18 mouse cellular contexts compared by ENCODE assay signal in the genomic region with DNA sequence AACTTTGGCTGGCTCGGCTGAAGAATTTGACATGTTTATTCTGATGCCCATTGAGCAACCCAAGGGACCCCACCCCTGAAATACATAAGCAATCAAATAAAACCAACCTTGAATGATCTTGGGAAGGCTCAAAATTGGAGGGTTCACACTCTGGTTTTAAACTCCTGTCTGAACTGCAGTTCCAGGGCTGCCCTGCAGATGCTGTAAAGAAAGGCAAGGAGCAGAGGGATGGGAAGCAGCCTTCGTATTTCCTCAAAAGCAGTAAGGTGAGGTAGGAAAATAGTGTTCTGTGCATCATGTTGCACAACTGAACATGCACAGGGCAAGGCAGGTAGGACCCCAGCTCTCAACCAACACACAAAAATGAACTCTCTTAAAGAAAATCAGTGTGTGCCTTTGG.
DNase-seq lines count a peak whose midpoint lies in the region; ATAC-seq and TF ChIP-seq lines count a peak whose summit lies in the region.
"Had no signal": no experiment of that assay in that cellular context is flagged by ENCODE, and none has a peak within 500 bp of the region (broad histone marks: within the 10 kb centered on the region; RNA-seq: fewer than 3 reads in every experiment).

No protein-coding gene starts in this region.

- H3K27me3 ChIP-seq in intestine, postnatal 0 days (replicated peaks; ENCODE audit: control insufficient read depth, insufficient read depth, low read length): no peaks in the 10 kb centered on the region
- H3K27me3 ChIP-seq in intestine, embryonic 15.5 days (replicated peaks): no peaks in the 10 kb centered on the region
- H3K27me3 ChIP-seq in lung, postnatal 0 days (replicated peaks; ENCODE audit: insufficient read depth, low read length): no peaks in the 10 kb centered on the region
- H3K27me3 ChIP-seq: embryonic facial prominence, embryonic 12.5 days; heart, embryonic 15.5 days had no signal

- no peak overlapping the region for H3K9ac ChIP-seq in intestine, postnatal 0 days (ENCODE audit: low read depth, low read length)
- no peak overlapping the region for H3K9ac ChIP-seq in intestine, embryonic 15.5 days
- no peak overlapping the region for H3K9ac ChIP-seq in lung, postnatal 0 days (replicated peaks; ENCODE audit: low read depth)
- H3K9ac ChIP-seq: embryonic facial prominence, embryonic 12.5 days; heart, embryonic 15.5 days had no signal

- no peak for TF ChIP-seq POLR2A in cortical plate, adult 2 months (IDR thresholded peaks at IDR 0.05; ENCODE audit: extremely low read depth, insufficient read depth, low read length)

- H3K9me3 ChIP-seq in intestine, postnatal 0 days (ENCODE audit: control insufficient read depth): no peaks in the 10 kb centered on the region
- no peaks in the 10 kb centered on the region for H3K9me3 ChIP-seq in intestine, embryonic 15.5 days
- H3K9me3 ChIP-seq in lung, postnatal 0 days (ENCODE audit: low read length): no peaks in the 10 kb centered on the region
- H3K9me3 ChIP-seq: embryonic facial prominence, embryonic 12.5 days; heart, embryonic 15.5 days had no signal

- no peaks in the 10 kb centered on the region for H3K36me3 ChIP-seq in intestine, postnatal 0 days (ENCODE audit: control insufficient read depth, insufficient read depth)
- H3K36me3 ChIP-seq in intestine, embryonic 15.5 days: no peaks in the 10 kb centered on the region
- H3K36me3 ChIP-seq in lung, postnatal 0 days (ENCODE audit: insufficient read depth, low read length): no peaks in the 10 kb centered on the region
- H3K36me3 ChIP-seq: embryonic facial prominence, embryonic 12.5 days; heart, embryonic 15.5 days had no signal

- no peak for ATAC-seq in intestine, postnatal 0 days
- ATAC-seq in intestine, embryonic 15.5 days: no peak
- ATAC-seq in lung, postnatal 0 days: no peak
- ATAC-seq: forebrain, embryonic 16.5 days; hindbrain, embryonic 16.5 days had no signal

- H3K27ac ChIP-seq in intestine, postnatal 0 days (ENCODE audit: low read depth, low read length): no peak overlapping the region
- H3K27ac ChIP-seq in intestine, embryonic 15.5 days: no peak overlapping the region
- H3K27ac ChIP-seq in lung, postnatal 0 days (ENCODE audit: low read length): no peak overlapping the region
- H3K27ac ChIP-seq in cortical plate, adult 2 months (ENCODE audit: insufficient read depth, low read length): no peak overlapping the region
- H3K27ac ChIP-seq: embryonic facial prominence, embryonic 12.5 days; heart, adult 2 months; heart, embryonic 15.5 days had no signal

- TF ChIP-seq CTCF in intestine, postnatal 0 days (IDR thresholded peaks at IDR 0.05; ENCODE audit: low read depth): peak; percentile 42
- TF ChIP-seq CTCF in lung, postnatal 0 days (IDR thresholded peaks at IDR 0.05): 0 out of 2 replicates have a peak, but pooled peaks have one; percentile 9
- TF ChIP-seq CTCF in cortical plate, adult 2 months (IDR thresholded peaks at IDR 0.05; ENCODE audit: extremely low read depth, insufficient read depth, low read length): 0 out of 2 replicates have a peak, but pooled peaks have one; percentile 7

- no peak overlapping the region for H3K4me3 ChIP-seq in intestine, postnatal 0 days (ENCODE audit: low read depth, low read length)
- H3K4me3 ChIP-seq in intestine, embryonic 15.5 days (replicated peaks): no peak overlapping the region
- no peak overlapping the region for H3K4me3 ChIP-seq in lung, postnatal 0 days (ENCODE audit: low read depth, low read length)
- H3K4me3 ChIP-seq in cortical plate, adult 2 months (ENCODE audit: insufficient read depth, low read length): no peak overlapping the region
- H3K4me3 ChIP-seq: embryonic facial prominence, embryonic 12.5 days; heart, adult 2 months; heart, embryonic 15.5 days had no signal

- no peak for DNase-seq in lung, postnatal 0 days (ENCODE audit: low spot score)
- DNase-seq in lung, postnatal 36 days: no peak
- no peak for DNase-seq in thymus, postnatal 25 days
- DNase-seq: adrenal gland, adult 8-10 months; adrenal gland, postnatal 36 days; cerebellum, adult 11 months; cerebellum, adult 8-10 months; cerebellum, postnatal 14 days; gastrocnemius, postnatal 14 days; heart, adult 2 months had no signal

- WGBS in intestine, postnatal 0 days: 77% methylated on average over 2 of the region's 2 CpGs
- WGBS in intestine, embryonic 15.5 days: 69% methylated on average over 2 of the region's 2 CpGs
- 54% methylated on average over 2 of the region's 2 CpGs for WGBS in lung, postnatal 0 days

- TF ChIP-seq EP300 in lung, postnatal 0 days (IDR thresholded peaks at IDR 0.05): no peak

- no peaks in the 10 kb centered on the region for H3K4me1 ChIP-seq in intestine, postnatal 0 days (replicated peaks; ENCODE audit: control insufficient read depth, insufficient read depth, low read length)
- no peaks in the 10 kb centered on the region for H3K4me1 ChIP-seq in intestine, embryonic 15.5 days (replicated peaks)
- H3K4me1 ChIP-seq in lung, postnatal 0 days (ENCODE audit: insufficient read depth, low read depth, low read length): no peaks in the 10 kb centered on the region
- H3K4me1 ChIP-seq in cortical plate, adult 2 months (ENCODE audit: control insufficient read depth, insufficient read depth, low read length): no peaks in the 10 kb centered on the region

- no peak overlapping the region for H3K4me2 ChIP-seq in intestine, postnatal 0 days (replicated peaks; ENCODE audit: low read depth)
- no peak overlapping the region for H3K4me2 ChIP-seq in intestine, embryonic 15.5 days (replicated peaks)
- H3K4me2 ChIP-seq in lung, postnatal 0 days (replicated peaks; ENCODE audit: low read depth, low read length): no peak overlapping the region
- H3K4me2 ChIP-seq: embryonic facial prominence, embryonic 12.5 days; heart, embryonic 11.5 days; heart, embryonic 15.5 days had no signal
